Mouse (Mus musculus) ES-E14 (cell line): ENCODE measurements around the gene Ankrd37.

Experiments
- ZC3H11A ChIP-seq: IDR thresholded peaks from 2 replicates; pipeline ENCODE4 v1.6.1; 2012; ENCODE audit warnings: low read depth, mild to moderate bottlenecking, inconsistent platforms, low read length, borderline replicate concordance
- ZNF384 ChIP-seq: IDR thresholded peaks from 2 replicates; pipeline ENCODE4 v1.6.1; 2012; ENCODE audit warnings: low read depth, low read length, inconsistent platforms

DNA sequence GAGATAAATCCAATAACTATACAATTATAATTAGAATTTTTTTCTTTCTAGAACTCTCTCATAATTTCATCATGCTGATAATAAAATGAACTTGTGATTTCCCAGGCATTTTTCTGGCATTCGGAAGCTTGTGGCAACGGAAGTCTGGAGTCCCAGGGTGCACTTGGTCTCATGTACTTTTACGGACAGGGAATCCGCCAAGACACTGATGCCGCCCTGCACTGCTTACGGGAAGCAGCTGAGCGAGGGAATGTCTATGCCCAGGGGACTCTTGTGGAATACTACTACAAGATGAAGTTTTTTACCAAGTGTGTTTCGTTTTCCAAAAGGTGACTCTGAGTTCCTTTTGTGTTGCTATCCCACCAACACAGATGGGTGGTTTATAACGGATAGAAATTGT, 17.3 kb upstream of the Ankrd37 start:
- TF ChIP-seq ZNF384 (no peak), ZC3H11A (no peak)
